Mouse (Mus musculus) liver, adult (tissue): ENCODE measurements around the gene Bean1.

Experiments used
- GATA4 ChIP-seq: IDR thresholded peaks from 2 replicates; pipeline ENCODE4 v1.6.1; 2014; ENCODE audit warnings: mild to moderate bottlenecking, low read length; ENCODE audit not compliant: insufficient replicate concordance

The Bean1 gene

DNA sequence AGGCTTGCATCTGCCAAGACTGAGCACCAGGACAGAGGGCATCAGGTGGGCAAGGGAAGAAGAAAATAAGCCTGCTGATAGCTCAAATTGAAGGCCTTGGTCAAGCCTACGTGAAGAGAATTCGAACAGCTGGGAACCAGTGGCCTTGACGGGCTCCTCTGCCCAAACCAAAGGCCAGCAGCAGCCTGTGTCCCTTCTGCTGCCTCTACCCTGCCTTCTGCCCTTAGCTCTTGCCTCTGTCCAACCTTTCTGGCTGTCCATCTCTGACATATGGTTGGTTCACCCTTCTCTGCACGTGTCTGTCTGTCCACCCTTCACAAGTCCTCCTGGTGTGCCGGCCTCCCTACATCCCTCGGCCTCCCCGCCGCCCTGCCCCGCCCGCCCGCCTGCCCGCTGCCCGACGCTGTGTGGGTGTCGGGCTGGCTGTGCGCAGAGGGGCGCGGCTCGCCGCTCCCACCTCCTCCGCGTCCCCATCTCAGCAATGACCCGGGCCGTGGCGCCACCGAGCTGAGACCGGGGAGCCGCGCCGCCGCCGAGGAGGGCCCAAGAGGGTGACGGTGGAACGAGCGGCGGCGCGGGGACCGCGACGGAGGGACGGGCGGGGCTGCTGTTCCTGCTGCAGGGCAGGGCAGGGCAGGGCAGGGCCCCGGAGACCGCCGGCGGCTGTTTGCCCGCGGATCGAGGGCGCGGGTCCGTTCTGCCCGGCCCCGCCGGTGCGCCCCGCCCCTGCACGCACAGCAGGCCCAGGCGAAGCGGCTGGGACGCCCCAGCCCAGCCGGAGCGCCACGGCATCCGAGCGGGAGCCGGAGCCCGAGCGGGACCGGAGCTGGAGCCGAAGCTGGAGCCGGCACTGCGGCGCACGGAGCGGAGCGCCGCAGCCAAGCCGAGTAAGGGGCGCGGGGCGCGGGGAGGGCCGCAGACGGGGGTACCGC is at the start of gene Bean1:
Gene Bean1, plus strand, starts transcription at position 325 of the 932 bp plus-strand sequence.
- no peak for TF ChIP-seq GATA4

- peak; percentile 21; the same call in 1 of the 2 replicates for TF ChIP-seq GATA4
Observed at GRCm38 (mm10) chr8:104121640-104122416, 48.4 kb upstream of the Bean1 start.

- TF ChIP-seq GATA4, result no peak
Observed at GRCm38 (mm10) chr8:104123080-104123657, 47.1 kb upstream of the Bean1 start.

DNA sequence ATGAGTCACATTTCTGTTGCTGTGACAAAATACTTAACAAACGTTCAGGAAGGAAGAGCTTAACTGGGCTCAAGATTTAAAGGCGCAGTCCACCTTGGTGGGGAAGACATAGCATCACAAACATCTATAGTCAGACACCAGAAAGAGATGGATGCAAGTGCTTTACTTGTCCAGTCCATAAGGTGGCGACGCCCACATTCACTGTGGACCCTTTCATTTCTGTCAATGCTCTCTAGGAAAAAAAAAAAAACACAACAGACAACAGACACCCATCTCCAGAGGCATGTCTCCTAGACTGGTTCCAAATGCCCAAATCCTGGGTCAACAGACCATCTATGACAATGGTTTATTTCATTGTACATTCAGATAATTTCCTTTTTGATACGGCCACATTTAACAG is 45.7 kb upstream of the Bean1 start:
- TF ChIP-seq GATA4, result no peak

DNA sequence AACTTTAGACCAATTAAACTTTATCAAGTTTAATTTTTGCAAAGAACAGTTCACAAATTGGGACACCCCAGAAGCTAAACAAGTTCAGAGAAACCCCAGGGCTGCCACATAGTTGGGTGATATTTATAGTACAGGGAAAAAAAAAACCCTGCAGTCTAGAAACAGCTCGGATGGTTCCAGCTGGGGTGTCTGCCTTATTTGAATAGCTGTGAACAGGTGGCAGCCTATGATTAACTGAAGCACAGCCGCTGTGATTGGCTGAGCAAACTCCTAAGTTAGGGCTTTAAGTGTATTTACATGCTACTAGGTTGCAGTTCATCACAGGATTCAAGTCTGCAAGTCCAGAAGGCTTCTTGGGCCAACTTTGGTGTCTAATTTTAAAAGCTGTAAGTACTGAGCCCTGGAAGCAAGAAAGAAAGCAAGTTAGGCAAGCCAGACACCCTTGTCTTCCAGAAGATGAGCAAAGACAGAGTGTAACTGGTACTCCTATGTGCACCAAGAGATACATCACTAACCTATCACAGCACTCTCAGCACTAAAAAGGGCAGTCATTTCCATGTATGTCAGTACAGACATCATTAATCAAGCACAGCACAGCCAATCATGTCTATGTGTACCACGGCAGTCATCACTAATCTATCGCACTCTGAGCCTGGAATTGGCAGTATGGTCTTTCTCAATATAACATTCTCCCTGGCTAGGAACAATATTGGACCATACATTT is 42.9 kb upstream of the Bean1 start:
- no peak for TF ChIP-seq GATA4

- TF ChIP-seq GATA4, result no peak
Observed at GRCm38 (mm10) chr8:104130916-104131315, 39.3 kb upstream of the Bean1 start.

- TF ChIP-seq GATA4, result no peak
Observed at GRCm38 (mm10) chr8:104131414-104131975, 38.7 kb upstream of the Bean1 start.

DNA sequence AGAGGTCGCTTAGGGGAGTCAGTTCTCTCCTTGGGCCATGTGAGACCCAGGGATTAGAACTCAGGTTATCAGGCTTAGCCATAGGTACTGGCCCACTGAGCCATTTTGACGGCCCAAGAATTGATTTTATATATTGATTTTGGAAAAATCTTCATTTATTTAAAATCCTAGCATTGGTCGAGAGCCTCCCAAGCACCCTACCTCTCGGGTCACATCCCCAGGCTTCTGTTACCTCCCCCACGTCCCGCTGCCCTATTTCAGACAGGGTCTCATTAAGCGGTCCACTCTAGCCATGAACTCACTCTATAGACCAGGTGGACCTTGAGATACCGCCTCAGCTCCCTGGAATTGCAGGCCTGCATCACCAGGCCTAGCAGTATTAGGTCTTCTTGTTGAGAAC is 35.7 kb upstream of the Bean1 start:
- no peak for TF ChIP-seq GATA4

DNA sequence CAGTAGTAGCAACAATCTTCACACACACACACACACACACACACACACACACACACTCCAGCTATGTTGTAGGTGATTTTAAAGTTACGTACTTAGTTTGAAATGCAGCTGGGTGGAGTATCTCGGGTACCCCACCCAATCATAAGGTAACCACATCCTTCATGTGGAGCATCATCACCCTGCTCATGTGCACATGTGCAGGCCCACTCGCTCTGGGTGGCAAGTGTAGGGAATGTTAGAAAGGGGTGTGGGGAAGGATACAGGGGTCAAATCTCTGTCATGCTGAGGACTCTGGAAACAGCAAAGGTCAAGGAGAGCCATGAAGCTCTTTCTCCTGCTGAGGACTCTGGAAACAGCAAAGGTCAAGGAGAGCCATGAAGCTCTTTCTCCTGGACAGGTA is 34.0 kb upstream of the Bean1 start:
- no peak for TF ChIP-seq GATA4

DNA sequence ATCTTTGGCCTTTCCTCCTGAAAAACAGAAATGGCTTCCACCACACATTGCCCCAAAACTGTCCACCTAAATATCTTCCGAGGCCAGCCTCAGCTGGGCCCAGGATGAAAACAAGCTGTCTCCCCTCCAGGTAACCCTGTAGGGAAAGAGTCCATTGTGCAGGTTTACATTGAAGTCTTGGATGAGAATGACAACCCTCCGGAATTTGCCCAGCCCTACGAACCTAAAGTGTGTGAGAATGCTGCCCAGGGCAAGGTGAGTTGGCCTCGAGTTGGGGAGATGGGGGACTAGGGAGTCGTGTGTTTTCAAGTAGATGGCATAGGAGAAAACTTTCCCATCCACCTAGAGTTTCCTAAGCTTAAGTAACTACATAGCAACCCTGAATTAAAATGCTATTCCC is 32.6 kb upstream of the Bean1 start:
- TF ChIP-seq GATA4, result no peak

DNA sequence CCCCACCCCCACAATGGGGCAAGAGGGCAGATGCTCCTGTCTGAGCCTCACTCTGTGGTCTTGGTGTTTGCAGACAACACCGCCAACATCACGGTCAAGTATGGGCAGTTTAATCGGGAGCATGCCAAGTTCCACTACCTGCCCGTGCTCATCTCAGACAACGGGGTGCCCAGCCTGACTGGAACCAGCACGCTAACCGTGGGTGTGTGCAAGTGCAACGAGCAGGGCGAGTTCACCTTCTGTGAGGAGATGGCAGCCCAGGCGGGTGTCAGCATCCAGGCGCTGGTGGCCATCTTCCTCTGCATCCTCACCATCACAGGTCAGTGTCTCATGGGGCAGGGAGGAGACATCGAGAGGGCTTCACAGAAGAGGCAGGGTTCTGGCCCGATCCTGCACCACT is 29.6 kb upstream of the Bean1 start:
- no peak for TF ChIP-seq GATA4

GRCm38 (mm10) chr8:104142415-104142814 is 27.8 kb upstream of the Bean1 start:
- TF ChIP-seq GATA4, result no peak

DNA sequence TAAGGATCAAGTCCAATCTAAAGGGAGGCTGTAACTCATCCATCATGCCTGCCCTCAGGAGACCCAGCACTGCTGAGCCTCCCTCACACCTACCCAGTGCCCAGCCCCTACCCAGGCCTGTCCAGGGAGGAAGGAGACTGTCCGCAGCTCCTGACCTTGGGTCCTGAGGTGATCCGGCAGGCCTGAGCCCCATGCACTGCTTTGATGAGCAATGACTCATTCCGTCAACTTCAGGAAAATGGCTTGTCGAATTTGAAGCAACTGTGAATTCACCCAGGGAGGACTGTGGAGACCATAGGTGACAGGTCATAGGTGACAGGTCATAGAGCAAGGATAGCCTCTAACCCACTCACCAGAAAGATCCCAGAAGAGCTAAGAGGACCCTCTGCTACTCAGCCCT is 26.9 kb upstream of the Bean1 start:
- TF ChIP-seq GATA4, result no peak

GRCm38 (mm10) chr8:104144434-104145216 is 25.6 kb upstream of the Bean1 start:
- no peak for TF ChIP-seq GATA4
